Mouse (Mus musculus) stomach, embryonic 15.5 days (tissue): ENCODE measurements around the gene Nr2f2. TPM values are rescaled to one million over a fixed set of nuclear protein-coding genes. Genes with fewer than 3 reads are reported as not detected.

Experiments used
- ATAC-seq: fragments of 200-750 bp; cut with Nextera tagmentation; 2 replicates; pipeline ENCODE4 v1.8.0; 2017; ENCODE audit warnings: low read depth, moderate number of reproducible peaks, moderate TSS enrichment; ENCODE audit not compliant: insufficient read depth, low FRiP score
- H3K27ac ChIP-seq: fragments of 300-500 bp; sonication (generic); 2 replicates; pipeline ENCODE4 v1.5.1; 2015; ENCODE audit warnings: mild to moderate bottlenecking, inconsistent platforms
- H3K27me3 ChIP-seq: fragments of 300-500 bp; sonication (generic); replicated peaks from 2 replicates; pipeline ENCODE4 v1.6.1; 2015; ENCODE audit warnings: inconsistent platforms
- H3K36me3 ChIP-seq: fragments of 300-500 bp; sonication (generic); 2 replicates; pipeline ENCODE4 v1.6.1; 2015; ENCODE audit warnings: inconsistent platforms
- H3K4me1 ChIP-seq: fragments of 300-500 bp; sonication (generic); 2 replicates; pipeline ENCODE4 v1.6.1; 2015; ENCODE audit warnings: inconsistent platforms
- H3K4me2 ChIP-seq: fragments of 300-500 bp; sonication (generic); 2 replicates; pipeline ENCODE4 v1.6.1; 2015; ENCODE audit warnings: mild to moderate bottlenecking, inconsistent platforms
- H3K4me3 ChIP-seq: fragments of 300-500 bp; sonication (generic); replicated peaks from 2 replicates; pipeline ENCODE4 v1.5.1; 2015; ENCODE audit warnings: inconsistent platforms
- H3K9ac ChIP-seq: fragments of 300-500 bp; sonication (generic); 2 replicates; pipeline ENCODE4 v1.6.1; 2015; ENCODE audit warnings: inconsistent platforms
- H3K9me3 ChIP-seq: fragments of 300-500 bp; sonication (generic); 2 replicates; pipeline ENCODE4 v1.6.1; 2016; ENCODE audit warnings: inconsistent platforms
- WGBS: fragments of 180-500 bp; shearing (Covaris S2); methylation state at CpG from one replicate; pipeline ENCODE4 v1.1.7; 2015; 5-methylcytosine and 5-hydroxymethylcytosine counted together
- polyA plus RNA-seq: library from polyadenylated mRNA; unstranded; fragments of >200 nt; fragmentation: Nextera tagmentation; extraction: Ambion mirVana; gene quantifications from 2 replicates; pipeline ENCODE4 v1.2.1, GENCODE M21; 2015

The Nr2f2 gene
- polyA plus RNA-seq, 1 experiment from 2014 or later, result 66.9 TPM

DNA sequence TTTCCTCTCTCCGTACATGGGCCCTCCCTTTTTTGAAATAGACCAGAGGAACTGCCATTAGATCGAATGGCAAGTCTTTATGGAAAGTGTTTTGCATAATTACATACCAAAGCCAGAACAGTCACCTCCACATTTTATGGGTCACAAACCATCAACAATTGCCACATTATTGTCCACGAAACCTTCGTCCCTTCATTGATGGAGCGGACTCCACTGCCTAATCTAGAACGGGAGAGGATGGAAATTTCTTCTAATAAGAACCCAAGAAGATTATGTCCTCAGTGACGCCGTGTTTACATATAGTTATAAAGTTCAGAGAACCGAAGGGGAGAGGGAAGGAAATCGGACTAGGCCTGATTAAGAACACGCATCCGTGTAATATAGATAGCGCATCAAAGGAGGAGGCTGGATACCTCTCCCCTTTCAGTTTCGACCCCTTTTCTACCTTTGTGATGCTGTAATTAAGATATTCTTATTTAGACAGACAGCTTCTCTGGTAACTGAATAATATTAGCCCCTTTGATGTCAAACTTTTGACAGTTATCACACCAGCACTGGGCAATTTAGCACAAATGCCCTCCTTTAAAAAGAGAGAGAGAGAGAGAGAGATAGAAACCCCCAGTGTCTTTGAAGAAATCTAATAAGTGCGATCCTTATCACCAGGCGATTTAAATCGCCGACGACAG lies 36.9 kb downstream of the Nr2f2 start:
- Histone ChIP-seq H3K27me3 (peaks cover 30% of the 10 kb centered on the region), H3K4me3 (no peak overlapping the region), H3K9me3 (no peaks in the 10 kb centered on the region), H3K36me3 (no peaks in the 10 kb centered on the region), H3K4me1 (peaks cover 23% of the 10 kb centered on the region), H3K4me2 (no peak overlapping the region), H3K27ac (no peak overlapping the region), H3K9ac (no peak overlapping the region)
- ATAC-seq, result no peak
- WGBS, result 42% methylated on average over 19 of the region's 19 CpGs

DNA sequence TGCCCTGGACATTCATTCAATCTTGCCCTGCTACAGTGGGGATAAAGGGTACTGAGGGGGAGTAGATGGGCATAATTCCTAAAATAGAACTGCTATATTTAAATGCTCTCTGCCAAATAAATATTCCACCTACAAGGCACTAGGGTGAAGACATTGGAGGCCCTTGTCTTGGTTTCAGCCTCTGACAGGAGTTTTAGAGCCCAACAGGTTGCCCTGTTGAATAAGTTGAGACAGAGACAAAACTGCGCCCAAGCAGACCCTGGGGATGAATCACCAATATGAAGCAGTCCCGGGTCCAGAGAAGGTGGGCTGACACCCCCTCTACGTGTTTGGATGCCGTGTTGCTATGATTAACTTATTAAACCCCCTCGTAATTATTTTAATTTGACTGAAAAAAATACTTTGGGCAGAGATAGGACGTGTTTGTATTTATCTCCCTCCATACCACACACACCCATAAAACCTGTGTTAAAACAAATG lies 37.5 kb downstream of the Nr2f2 start:
- Histone ChIP-seq H3K4me1 (peaks cover 20% of the 10 kb centered on the region), H3K27ac (no peak overlapping the region), H3K27me3 (peaks cover 33% of the 10 kb centered on the region), H3K9me3 (no peaks in the 10 kb centered on the region), H3K4me2 (no peak overlapping the region), H3K36me3 (no peaks in the 10 kb centered on the region), H3K4me3 (no peak overlapping the region), H3K9ac (no peak overlapping the region)
- no peak for ATAC-seq
- WGBS, result 52% methylated on average over 6 of the region's 6 CpGs

DNA sequence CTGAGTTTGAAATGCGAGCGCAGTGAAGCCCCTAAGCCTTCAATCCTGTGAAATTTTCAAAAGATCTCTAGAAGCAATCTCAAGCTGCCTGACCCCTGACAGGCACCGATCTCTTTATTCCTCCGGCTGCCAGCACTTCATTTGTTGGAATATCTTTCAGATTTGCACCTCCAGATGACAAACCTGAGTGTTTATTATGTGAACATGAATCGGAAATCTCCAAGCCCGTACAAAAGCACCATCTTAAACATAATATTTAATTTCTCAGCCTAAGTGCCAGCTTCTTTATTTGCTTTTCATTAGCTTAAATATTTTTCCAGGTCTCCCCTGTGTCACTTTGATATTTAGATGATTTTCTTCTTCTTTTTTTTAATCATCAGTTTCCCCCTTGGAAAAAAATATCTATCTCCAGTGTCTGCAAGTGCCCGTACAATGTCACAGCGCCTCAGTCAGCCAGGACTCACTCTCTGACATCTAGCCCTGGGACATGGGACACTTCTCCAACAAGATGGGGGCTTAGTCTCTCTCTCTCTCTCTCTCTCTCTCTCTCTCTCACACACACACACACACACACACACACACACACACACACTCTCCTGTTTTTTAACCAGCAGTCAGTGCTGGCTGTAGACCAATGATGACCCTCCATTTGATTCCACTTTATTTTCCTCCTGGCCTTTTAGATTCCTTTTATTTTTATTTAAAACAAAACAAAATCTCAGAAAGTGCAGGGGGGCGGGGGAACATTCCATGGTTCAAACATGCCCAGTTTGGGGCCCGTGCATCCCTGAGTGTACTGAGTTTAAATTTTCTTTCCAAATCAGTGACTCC lies 38.1 kb downstream of the Nr2f2 start:
- H3K4me1 ChIP-seq, result peaks cover 20% of the 10 kb centered on the region
- 46% methylated on average over 10 of the region's 10 CpGs for WGBS
- ATAC-seq, result no peak
- no peaks in the 10 kb centered on the region for H3K9me3 ChIP-seq
- H3K9ac ChIP-seq, result no peak overlapping the region
- H3K27me3 ChIP-seq, result peaks cover 36% of the 10 kb centered on the region
- H3K4me3 ChIP-seq, result no peak overlapping the region
- H3K4me2 ChIP-seq, result no peak overlapping the region
- H3K27ac ChIP-seq, result no peak overlapping the region
- H3K36me3 ChIP-seq, result no peaks in the 10 kb centered on the region

DNA sequence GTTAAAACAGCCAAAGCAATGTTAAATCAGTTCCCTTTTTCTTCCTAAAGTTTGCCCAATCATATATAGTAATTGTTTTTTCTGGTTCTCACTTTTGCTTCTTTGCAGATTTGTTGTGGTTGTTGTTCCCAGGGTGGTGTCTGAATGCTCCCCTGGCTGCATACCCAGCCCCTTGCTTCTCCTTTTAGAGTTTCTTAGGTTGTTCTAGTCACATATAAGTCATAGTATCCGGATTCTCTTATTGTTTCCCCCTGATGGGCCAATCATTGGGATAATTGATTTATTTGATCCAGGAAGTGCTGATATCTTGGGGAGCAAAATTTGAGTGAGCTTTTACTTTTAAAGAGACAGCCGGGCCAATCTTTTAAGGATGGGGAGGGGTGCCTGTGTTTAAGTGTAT lies 39.3 kb downstream of the Nr2f2 start:
- WGBS, result 44% methylated on average over 2 of the region's 2 CpGs
- Histone ChIP-seq H3K27me3 (peaks cover 42% of the 10 kb centered on the region), H3K9ac (no peak overlapping the region), H3K9me3 (no peaks in the 10 kb centered on the region), H3K4me2 (no peak overlapping the region), H3K36me3 (no peaks in the 10 kb centered on the region), H3K4me3 (no peak overlapping the region), H3K4me1 (peaks cover 15% of the 10 kb centered on the region), H3K27ac (no peak overlapping the region)
- ATAC-seq, result no peak

DNA sequence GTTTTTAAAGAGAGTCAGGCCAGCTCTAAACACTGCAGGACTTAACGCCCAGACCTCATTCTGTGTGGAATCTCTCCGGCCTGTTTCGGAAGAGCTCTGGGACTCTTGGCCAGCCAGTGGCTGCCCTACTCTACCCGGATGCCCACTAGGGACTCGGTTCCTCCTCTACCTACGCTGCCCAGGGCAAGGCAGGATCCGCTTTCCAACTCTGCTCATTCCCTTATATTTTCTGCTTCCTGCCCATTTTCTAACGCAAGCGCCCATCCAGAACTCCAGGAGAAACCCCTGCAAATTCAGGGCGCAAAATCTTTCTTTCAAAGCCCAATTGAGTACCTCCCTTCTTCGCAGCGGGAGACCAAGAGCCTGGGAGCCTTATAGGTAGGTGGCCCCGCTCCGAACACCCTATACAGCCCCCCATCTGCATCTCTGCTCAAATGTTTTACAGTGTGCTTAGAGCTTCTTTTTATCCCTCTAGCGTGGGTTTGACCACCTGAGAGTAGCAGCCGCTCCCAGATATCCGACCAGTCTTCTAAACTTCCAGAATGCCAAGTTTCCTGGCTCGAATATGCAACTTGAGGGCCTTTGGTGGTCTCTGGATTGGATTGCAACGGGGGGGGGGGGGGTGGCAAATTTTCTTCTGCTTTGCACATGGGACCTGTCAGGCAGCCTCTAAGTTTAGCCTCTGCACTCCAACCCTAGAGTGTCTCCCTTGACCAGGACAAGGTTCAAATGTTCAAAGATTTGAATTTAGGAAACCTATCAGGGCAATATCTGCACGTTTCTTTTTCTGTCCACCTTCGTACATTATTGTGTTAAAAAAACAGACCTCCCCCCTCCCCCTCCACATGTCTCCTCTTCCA lies 40.1 kb downstream of the Nr2f2 start:
- no peaks in the 10 kb centered on the region for H3K9me3 ChIP-seq
- no peaks in the 10 kb centered on the region for H3K36me3 ChIP-seq
- peaks cover 36% of the 10 kb centered on the region for H3K27me3 ChIP-seq
- no peak overlapping the region for H3K9ac ChIP-seq
- H3K4me3 ChIP-seq, result no peak overlapping the region
- ATAC-seq, result no peak
- H3K4me2 ChIP-seq, result no peak overlapping the region
- H3K4me1 ChIP-seq, result peaks cover 8% of the 10 kb centered on the region
- 23% methylated on average over 21 of the region's 21 CpGs for WGBS
- no peak overlapping the region for H3K27ac ChIP-seq

DNA sequence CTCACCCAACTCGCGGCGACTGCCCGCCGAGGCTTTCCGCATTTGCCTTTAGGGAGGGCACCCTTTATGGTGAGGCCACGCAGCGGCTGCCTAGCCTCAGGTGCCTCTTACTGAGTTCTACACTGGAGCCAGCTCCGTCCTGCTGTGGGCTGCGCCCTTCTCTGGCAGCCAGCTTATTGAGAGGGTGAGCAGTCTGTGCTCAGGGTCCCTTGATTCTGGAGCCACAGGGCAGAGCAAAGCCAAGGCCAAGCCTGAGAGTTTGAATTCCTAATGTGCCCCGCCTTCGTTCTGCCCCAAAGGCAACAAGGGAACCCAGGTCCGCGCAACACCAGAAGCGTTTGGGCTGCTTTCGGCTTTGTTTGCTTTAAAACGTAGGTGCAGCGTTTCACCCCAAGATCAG lies 41.2 kb downstream of the Nr2f2 start:
- Histone ChIP-seq H3K4me2 (peak overlapping the region; percentile 37), H3K4me1 (no peaks in the 10 kb centered on the region), H3K27ac (no peak overlapping the region), H3K36me3 (no peaks in the 10 kb centered on the region), H3K9ac (no peak overlapping the region), H3K9me3 (no peaks in the 10 kb centered on the region), H3K27me3 (peaks cover 36% of the 10 kb centered on the region), H3K4me3 (no peak overlapping the region; the same call in 1 of the 2 replicates)
- 18% methylated on average over 18 of the region's 18 CpGs for WGBS
- ATAC-seq, result peak; percentile 35; the same call in 1 of the 2 replicates

DNA sequence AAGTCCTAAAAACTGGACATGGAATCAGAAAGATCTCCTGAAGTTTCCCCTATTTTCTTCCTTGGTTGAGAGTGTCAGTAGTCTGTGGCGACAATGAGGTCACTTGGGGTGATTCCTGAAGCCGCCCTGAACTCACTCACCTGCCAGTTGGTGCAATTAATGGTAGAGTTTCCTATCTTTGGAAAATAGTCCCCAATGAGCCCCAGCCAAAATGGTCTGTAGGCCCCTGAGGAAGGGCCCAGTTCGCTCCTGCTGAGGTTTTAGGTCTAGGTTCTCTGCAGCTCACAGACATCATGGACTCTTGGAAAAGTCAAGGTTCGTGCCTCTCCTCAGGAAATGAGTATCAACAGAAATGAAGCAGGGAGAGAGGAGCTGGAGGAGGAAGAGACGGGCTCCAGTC lies 42.0 kb downstream of the Nr2f2 start:
- H3K27ac ChIP-seq, result no peak overlapping the region
- WGBS, result 64% methylated on average over 5 of the region's 5 CpGs
- no peak overlapping the region for H3K9ac ChIP-seq
- H3K4me1 ChIP-seq, result no peaks in the 10 kb centered on the region
- H3K27me3 ChIP-seq, result peaks cover 36% of the 10 kb centered on the region
- H3K4me2 ChIP-seq, result no peak overlapping the region
- no peaks in the 10 kb centered on the region for H3K36me3 ChIP-seq
- no peaks in the 10 kb centered on the region for H3K9me3 ChIP-seq
- H3K4me3 ChIP-seq, result no peak overlapping the region
- no peak for ATAC-seq

DNA sequence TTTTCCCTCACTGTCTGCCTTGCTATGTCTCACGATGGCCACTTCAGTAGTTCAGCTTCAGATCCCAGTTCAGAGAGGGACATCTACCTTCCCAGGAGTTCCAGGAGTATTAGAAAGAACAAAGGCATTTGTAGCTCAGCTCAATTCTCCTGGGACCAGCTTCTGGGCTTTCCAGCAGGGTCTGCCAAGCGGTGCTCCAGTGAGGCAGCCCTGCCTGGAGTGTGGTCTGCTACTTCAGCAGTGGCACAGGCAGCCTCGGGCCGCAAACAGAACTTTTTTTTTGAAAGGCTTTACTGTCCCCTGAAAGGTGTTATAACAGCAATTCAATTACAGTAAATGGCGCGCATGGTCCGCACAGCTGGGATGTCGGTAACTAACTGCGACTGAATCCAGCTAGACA lies 42.5 kb downstream of the Nr2f2 start:
- no peaks in the 10 kb centered on the region for H3K4me1 ChIP-seq
- H3K27me3 ChIP-seq, result peaks cover 34% of the 10 kb centered on the region
- no peak overlapping the region for H3K27ac ChIP-seq
- no peak overlapping the region for H3K9ac ChIP-seq
- H3K9me3 ChIP-seq, result no peaks in the 10 kb centered on the region
- no peak overlapping the region for H3K4me3 ChIP-seq
- H3K4me2 ChIP-seq, result no peak overlapping the region
- no peak for ATAC-seq
- no peaks in the 10 kb centered on the region for H3K36me3 ChIP-seq
- 46% methylated on average over 9 of the region's 9 CpGs for WGBS

DNA sequence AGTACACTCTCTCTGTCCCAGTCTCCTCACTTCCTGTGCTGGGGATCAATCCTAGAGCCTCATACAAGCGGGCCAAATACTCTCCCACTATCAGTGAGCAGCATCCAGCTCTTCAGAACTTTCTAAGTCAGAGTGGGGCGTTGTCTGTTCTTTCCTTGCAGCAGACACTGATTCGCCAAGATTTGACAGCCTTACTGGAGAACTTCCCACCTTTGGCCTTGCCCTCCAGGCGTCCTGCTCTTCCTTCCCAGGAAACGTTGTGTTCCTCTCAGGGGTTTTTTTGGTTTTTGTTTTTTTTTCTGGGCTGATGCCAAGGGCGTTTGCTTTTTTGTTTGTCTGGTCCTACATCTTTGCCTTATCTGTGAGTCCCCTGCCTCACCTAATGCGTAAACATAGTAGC lies 60.8 kb downstream of the Nr2f2 start:
- Histone ChIP-seq H3K9ac (no peak overlapping the region), H3K4me1 (no peaks in the 10 kb centered on the region), H3K36me3 (no peaks in the 10 kb centered on the region), H3K27ac (no peak overlapping the region), H3K4me3 (no peak overlapping the region), H3K4me2 (no peak overlapping the region), H3K9me3 (no peaks in the 10 kb centered on the region), H3K27me3 (no peaks in the 10 kb centered on the region)
- ATAC-seq, result no peak
- 52% methylated on average over 7 of the region's 7 CpGs for WGBS

DNA sequence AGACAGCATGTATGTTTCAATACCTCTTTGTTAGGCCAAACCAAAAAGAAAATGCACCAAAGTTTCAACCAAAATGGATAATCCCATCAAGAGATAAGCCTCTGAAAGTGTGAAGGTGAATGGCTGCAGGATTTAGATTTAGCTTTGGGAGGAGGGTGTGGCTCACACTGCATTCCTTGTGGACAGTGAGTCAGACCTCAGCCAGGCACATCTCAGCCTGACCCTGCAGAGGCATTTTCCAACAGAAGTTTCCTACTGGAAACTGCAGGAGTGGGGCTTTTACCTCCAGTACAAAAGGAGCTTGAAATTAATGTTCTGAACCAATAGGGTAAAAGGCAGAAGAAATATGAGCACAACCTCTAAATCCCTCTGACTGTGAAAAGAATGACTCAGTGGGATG lies 62.1 kb downstream of the Nr2f2 start:
- Histone ChIP-seq H3K9ac (no peak overlapping the region), H3K4me3 (no peak overlapping the region), H3K4me2 (no peak overlapping the region), H3K9me3 (no peaks in the 10 kb centered on the region), H3K27me3 (no peaks in the 10 kb centered on the region), H3K36me3 (no peaks in the 10 kb centered on the region), H3K27ac (no peak overlapping the region), H3K4me1 (no peaks in the 10 kb centered on the region)
- ATAC-seq, result no peak
